Mouse (Mus musculus) induced T-regulatory cell, adult 2 months (primary cell): ENCODE measurements at regions not wholly inside any gene's neighbourhood (a gene's known extent, or its start where the extent isn't known, plus 50 kb on each side); places are given as distances from the start of the nearest gene placed in this dataset.
A peak's percentile ranks its signal among the peaks of the same experiment; 100 is the strongest.
"Not testable (repeated sequence)": the region's sequence is repeated elsewhere in the genome, so short reads cannot be mapped to it uniquely, and the experiment has no call there.

Experiments
- DNase-seq: peaks from one replicate; pipeline ENCODE4 v3.0.0-alpha.2; 2012; ENCODE audit warnings: low read depth

- DNase-seq, result no peak
Observed at GRCm38 (mm10) chr12:29280861-29281630, 247.1 kb upstream of the Myt1l start.

DNA sequence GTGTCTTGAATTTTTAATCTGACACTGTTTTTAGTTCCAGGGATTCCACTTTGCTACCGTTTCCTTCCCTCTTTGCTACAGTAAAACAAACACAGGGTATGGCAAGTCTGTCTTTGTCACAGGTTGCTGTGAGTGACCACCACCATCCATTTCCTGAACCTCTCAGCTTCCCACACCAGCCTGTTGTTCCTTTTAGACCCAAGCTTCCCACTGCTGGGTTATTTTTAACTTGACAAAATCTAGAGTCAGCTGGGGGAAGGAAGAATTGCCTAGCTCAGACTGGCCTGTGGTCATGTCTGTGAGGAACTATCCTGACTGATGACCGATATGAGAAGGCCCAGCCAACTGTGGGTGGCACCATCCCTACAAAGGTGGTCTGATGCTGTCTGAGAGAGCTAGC is 239.4 kb upstream of the Myt1l start:
- DNase-seq, result no peak

- peak; percentile 42 for DNase-seq
Observed at GRCm38 (mm10) chr12:29290591-29291351, 237.4 kb upstream of the Myt1l start.

DNA sequence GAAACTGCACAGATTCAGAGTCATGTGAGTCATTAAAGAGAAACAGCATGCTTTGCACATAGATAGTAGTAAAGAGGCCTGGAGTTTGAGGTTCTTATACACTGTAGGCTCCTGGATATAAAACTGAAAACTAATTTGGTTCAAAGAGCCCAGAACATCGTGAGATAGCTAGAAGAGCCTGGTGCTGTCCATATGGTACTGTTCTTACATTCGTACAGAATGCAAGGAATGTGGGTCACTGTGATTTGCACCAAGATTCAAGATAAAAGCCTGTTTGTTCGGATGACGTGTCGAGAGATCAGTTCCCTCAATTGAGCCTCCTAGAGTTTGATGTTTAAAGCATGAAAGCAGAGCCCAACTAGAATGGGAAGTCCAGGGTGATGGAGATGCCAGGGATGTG is 230.2 kb upstream of the Myt1l start:
- no peak for DNase-seq

DNA sequence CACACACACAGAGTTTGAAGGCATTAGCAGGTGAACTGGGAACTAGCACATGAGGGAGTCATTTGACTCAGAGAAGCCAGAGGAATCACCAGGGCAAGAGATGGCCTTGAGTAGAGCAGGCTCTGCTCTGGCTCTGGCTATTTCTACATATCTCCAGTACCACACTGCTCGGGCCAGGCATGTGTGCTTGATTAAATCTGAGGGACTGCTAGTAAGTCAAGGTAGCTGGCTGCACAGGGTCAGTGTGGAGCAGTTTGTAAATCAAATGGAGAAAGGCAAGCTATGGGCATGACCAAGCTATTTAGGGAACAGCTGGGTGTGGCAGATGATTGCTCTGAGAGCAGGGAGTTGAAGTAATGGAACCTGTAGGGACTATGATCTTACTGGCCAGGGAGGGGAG is 212.5 kb upstream of the Myt1l start:
- DNase-seq, result no peak

DNA sequence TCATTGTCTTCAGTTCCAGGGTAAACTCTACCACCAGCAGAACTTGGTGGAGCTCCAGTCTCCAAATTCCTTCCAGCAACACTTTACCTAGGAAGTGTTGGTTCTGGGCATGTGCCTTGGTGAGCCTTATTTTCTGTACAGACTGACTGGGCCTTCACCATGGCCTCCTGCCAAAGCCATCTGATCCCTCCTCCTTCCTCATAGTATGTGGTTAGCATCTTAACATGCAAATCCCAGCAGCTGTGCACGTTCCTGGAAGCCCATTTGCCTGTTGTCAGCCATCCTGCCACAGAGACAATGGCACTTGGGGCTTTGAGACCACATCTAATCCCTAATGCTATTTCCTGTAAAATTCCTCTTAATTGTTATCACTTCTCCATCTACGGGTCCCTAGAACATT is 206.7 kb upstream of the Myt1l start:
- DNase-seq, result no peak

GRCm38 (mm10) chr12:29323534-29323933 is 204.7 kb upstream of the Myt1l start:
- no peak for DNase-seq

DNA sequence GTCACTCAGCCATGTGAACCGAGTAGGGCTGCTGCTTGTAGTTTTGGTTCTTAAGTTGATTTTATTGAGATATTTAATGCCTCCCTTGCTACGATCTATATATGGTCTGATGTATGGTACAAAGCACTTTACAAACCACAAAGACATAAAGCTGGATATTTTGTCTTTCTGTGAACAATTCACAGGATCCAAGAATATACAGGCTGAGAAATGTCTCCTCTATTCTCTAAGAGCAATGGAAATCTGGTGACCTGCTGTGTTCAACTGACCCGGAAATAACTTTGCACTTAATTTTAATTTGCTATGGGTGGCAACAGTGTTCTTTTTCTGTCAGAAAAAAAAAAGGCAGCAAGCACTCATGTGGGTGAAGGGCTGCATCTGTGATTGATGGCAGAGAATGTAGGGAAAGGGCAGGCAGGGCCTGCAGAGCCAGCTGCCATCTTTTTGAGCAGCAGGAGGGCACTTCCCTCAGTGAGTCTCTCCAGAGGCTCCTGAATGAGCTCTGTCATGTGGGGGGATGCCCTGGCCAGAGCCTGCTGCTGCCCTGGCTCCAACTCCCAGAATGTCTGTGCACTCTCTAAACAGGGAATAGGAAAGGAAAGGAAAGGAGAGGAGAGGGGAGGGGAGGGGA is 192.2 kb upstream of the Myt1l start:
- DNase-seq, result no peak

- no peak for DNase-seq
Observed at GRCm38 (mm10) chr12:29337336-29337735, 190.8 kb upstream of the Myt1l start.

- DNase-seq, result no peak
Observed at GRCm38 (mm10) chr12:29341388-29341995, 186.7 kb upstream of the Myt1l start.

- DNase-seq, result no peak
Observed at GRCm38 (mm10) chr12:29343147-29343852, 184.9 kb upstream of the Myt1l start.

GRCm38 (mm10) chr12:29348698-29349097 is 179.5 kb upstream of the Myt1l start:
- no peak for DNase-seq

- no peak for DNase-seq
Observed at GRCm38 (mm10) chr12:29349146-29349850, 178.9 kb upstream of the Myt1l start.

- DNase-seq, result no peak
Observed at GRCm38 (mm10) chr12:29353777-29354496, 174.2 kb upstream of the Myt1l start.

- no peak for DNase-seq
Observed at GRCm38 (mm10) chr12:29354816-29355215, 173.4 kb upstream of the Myt1l start.

DNA sequence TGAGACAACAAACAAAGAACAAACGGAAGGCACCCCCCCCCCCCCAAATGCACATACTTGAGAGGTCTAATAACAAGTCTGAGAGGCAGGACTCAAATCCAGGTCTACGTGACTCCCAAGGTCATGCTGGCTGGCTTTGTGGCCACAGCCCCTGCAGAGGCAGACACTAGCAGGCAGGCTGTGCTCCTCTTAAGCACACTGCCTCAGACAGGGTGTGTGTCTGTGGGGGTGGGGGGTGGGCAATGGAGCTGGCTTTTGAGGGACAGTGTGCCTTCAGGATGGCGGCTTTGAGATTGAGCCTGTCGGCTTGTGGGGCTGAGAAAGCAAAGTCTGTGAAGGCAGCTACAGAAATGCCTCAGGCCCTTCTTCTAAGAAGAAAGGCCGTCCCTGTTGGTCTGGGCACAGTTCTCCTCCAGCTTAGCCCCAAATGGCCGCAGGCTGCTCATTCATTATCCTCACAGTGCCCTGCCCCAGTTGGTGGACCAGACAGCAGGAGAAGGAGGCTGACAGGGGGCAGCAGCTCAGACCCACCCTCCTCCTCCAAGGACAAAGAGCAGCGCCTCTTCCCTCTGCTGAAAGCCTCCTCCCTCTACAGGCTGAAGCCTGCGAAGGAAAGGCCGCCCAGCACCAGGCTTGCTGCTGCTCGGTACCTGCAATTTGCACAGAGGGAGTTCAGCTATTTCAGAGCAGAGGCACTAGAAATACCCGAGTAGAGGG is 171.3 kb upstream of the Myt1l start:
- DNase-seq, result no peak

DNA sequence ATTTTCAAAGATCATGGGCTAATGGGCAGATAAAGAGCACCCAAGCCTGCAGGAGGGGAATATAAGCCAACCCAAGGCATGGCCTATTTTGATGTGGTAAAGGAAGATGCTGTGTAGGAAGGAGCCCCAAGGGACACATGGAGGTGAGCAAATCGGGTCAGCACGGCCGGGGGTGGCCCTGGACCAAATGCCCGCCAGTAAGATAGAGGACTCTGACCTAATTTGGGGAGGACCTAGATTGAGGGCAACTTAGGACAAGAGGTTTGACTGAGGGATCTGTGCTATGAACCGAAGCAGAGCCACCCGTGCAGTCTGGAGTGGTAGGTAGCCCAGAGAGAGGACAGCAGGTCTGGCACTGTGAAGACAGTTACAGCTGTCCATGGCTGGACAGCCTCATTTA is 166.9 kb upstream of the Myt1l start:
- DNase-seq, result no peak

DNA sequence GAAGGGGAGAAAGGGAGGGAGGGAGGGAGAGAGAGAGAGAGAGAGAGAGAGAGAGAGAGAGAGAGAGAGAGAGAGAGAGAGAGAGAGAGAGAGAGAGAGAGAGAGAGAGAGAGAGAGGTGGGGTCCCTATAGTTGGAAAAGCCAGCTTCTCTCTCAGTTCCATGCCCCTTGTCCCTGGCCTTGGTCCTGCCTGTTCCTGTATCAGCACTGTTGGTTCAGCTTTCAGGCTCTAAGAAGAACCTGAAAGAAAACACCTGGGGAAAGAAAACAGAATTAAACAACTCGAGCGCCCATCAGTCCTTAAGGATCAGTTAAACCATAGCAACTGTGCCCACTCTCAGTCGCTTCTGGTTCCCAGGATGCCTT is 160.5 kb upstream of the Myt1l start:
- DNase-seq, result not testable (repeated sequence)

GRCm38 (mm10) chr12:29368107-29368819 is 159.9 kb upstream of the Myt1l start:
- DNase-seq, result no peak

- no peak for DNase-seq
Observed at GRCm38 (mm10) chr12:29368820-29369175, 159.4 kb upstream of the Myt1l start.
